ENCODE assay signal across 1 mouse cellular context in the genomic region with DNA sequence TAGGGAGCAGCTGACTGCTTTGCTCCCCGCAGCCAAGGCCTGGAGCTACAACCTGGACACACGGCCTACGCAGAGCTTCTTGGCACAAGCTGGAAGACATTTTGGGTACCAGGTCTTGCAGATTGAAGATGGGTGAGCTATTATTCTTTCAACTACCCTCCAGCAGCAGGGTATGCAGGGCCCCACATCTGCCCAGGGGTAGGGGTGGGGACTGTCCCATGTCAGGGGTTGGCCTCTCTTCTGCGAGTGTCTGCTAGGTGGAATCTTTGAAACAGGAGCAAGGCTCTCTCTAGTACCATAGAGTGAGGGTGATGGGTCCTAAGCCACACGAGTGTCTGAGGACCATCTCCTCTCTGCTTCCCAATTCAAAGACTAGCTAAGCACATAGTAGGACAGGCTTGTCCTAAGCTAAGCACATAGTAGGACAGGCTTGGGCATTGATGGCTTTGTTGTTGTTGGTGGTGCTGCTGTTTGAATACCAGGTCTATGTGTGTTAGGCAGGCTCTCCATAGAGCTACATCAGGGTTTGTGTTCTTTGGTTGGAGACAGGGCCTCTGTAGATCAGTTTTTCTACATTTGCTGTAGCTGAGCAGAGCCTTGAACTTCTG.
TF ChIP-seq lines count a peak whose summit lies in the region.

No protein-coding gene starts in this region.

TF ChIP-seq in MEL, 35 proteins besides CTCF, POLR2A, EP300 and RAD21:
- TF ChIP-seq MAFK (IDR thresholded peaks at IDR 0.05; ENCODE audit: borderline replicate concordance, low read depth, low read length) (no peak), E2F4 (IDR thresholded peaks at IDR 0.05; ENCODE audit: borderline replicate concordance, low read depth, low read length) (no peak), ZKSCAN1 (IDR thresholded peaks at IDR 0.05; ENCODE audit: low read depth, low read length) (peak; percentile 98), BHLHE40 (IDR thresholded peaks at IDR 0.05; ENCODE audit: borderline replicate concordance, low read depth, low read length) (no peak), ZNF384 (IDR thresholded peaks at IDR 0.05; ENCODE audit: low read depth, low read length) (no peak)
